ENCODE assay signal across 21 mouse cellular contexts in genomic region chr11:58015339-58015738, GRCm38 (mm10). TPM values are rescaled to one million over a fixed set of nuclear protein-coding genes. Genes with fewer than 3 reads are reported as not detected.
DNase-seq lines count a peak whose midpoint lies in the region; ATAC-seq and TF ChIP-seq lines count a peak whose summit lies in the region.
"Had no signal": no experiment of that assay in that cellular context is flagged by ENCODE, and none has a peak within 500 bp of the region (broad histone marks: within the 10 kb centered on the region; RNA-seq: fewer than 3 reads in every experiment).

No protein-coding gene starts in this region.

- H3K9ac ChIP-seq in CH12.LX (ENCODE audit: insufficient read depth, low read depth): 0 out of 2 replicates have a peak overlapping the region, but pooled peaks have one; percentile 7
- H3K9ac ChIP-seq in MEL (ENCODE audit: control insufficient read depth, low read depth, low read length, poor library complexity, severe bottlenecking): no peak overlapping the region
- H3K9ac ChIP-seq in liver, embryonic 14.5 days (replicated peaks): 0 out of 2 replicates have a peak overlapping the region, but pooled peaks have one; percentile 24
- H3K9ac ChIP-seq: embryonic facial prominence, embryonic 13.5 days; hindbrain, embryonic 12.5 days had no signal

- H3K27ac ChIP-seq in CH12.LX (ENCODE audit: insufficient read depth, low read depth) (no peak overlapping the region), MEL (ENCODE audit: control insufficient read depth, low read depth, low read length) (no peak overlapping the region)
- peak overlapping the region; percentile 75 for H3K27ac ChIP-seq in liver, embryonic 14.5 days
- 0 out of 2 replicates have a peak overlapping the region, but pooled peaks have one; percentile 62 for H3K27ac ChIP-seq in small intestine, adult 2 months (ENCODE audit: insufficient read depth, low read depth, low read length)
- H3K27ac ChIP-seq: forebrain, embryonic 10.5 days; hindbrain, embryonic 12.5 days had no signal

- no peaks in the 10 kb centered on the region for H3K9me3 ChIP-seq in CH12.LX (replicated peaks; ENCODE audit: low read length)
- no peaks in the 10 kb centered on the region for H3K9me3 ChIP-seq in MEL (replicated peaks; ENCODE audit: insufficient read depth, low read length)
- no peaks in the 10 kb centered on the region for H3K9me3 ChIP-seq in liver, embryonic 14.5 days (ENCODE audit: control insufficient read depth, low read length)
- H3K9me3 ChIP-seq: embryonic facial prominence, embryonic 13.5 days; forebrain, embryonic 10.5 days; heart, embryonic 10.5 days; hindbrain, embryonic 12.5 days had no signal

- TF ChIP-seq RAD21 in CH12.LX (IDR thresholded peaks at IDR 0.05; ENCODE audit: low read depth, low read length) (no peak), MEL (IDR thresholded peaks at IDR 0.05; ENCODE audit: low read depth, low read length) (no peak)

- in situ Hi-C loops in CH12.LX (cut with MboI; ENCODE audit: low pct_ligation_motif_present, low pct_unique_long_range_greater_than_20kb, low sequenced_read_pairs): no loop called here

- H3K4me1 ChIP-seq in CH12.LX (ENCODE audit: control insufficient read depth in 1 of 2, insufficient read depth in 2 of 2): peaks cover 29 to 85% of the 10 kb centered on the region in 2 experiments
- H3K4me1 ChIP-seq in MEL (ENCODE audit: control insufficient read depth in 1 of 2, insufficient read depth in 2 of 2, low read length in 2 of 2): peaks cover 36 to 44% of the 10 kb centered on the region in 2 experiments
- H3K4me1 ChIP-seq in liver, embryonic 14.5 days (replicated peaks; ENCODE audit: control insufficient read depth in 2 of 2, insufficient read depth in 2 of 2, low read length in 1 of 2): peaks cover 81 to 85% of the 10 kb centered on the region in 2 experiments
- H3K4me1 ChIP-seq in small intestine, adult 2 months (ENCODE audit: control insufficient read depth, insufficient read depth, insufficient read length, low read length): peaks cover 42% of the 10 kb centered on the region

- no peak for DNase-seq in CH12.LX (ENCODE audit: extremely low read depth)
- peak; percentile 11 for DNase-seq in MEL (ENCODE audit: low read depth, low spot score)
- DNase-seq in liver, embryonic 14.5 days (ENCODE audit: low read depth in 3 of 3, low spot score in 3 of 3): no peak
- no peak for DNase-seq in adrenal gland, postnatal 14 days
- no peak for DNase-seq in cerebellum, postnatal 36 days
- DNase-seq: adrenal gland, adult 8-10 months; cerebellum, adult 11-12 months; cerebellum, adult 9-10 months; cerebellum, postnatal 25 days; heart, adult 18-20 months; heart, postnatal 10 days; heart, postnatal 4 days had no signal

- H3K36me3 ChIP-seq in CH12.LX (replicated peaks in 1 of 2; ENCODE audit: control insufficient read depth in 1 of 2, insufficient read depth in 1 of 2, low read length in 1 of 2) (peaks cover 0 to 44% of the 10 kb centered on the region in 2 experiments), MEL (ENCODE audit: control insufficient read depth in 1 of 2, insufficient read depth in 2 of 2, low read length in 2 of 2) (peaks cover 15 to 71% of the 10 kb centered on the region in 2 experiments)
- peaks cover 2% of the 10 kb centered on the region; the same call in 1 of the 2 replicates for H3K36me3 ChIP-seq in liver, embryonic 14.5 days (replicated peaks; ENCODE audit: control insufficient read depth, insufficient read depth, low read depth)
- no peaks in the 10 kb centered on the region for H3K36me3 ChIP-seq in small intestine, adult 2 months (ENCODE audit: control insufficient read depth, insufficient read depth, low read length)
- H3K36me3 ChIP-seq: embryonic facial prominence, embryonic 13.5 days; heart, embryonic 10.5 days; hindbrain, embryonic 12.5 days had no signal

- TF ChIP-seq EP300 in CH12.LX (IDR thresholded peaks at IDR 0.05; ENCODE audit: low read length) (no peak), MEL (IDR thresholded peaks at IDR 0.05; ENCODE audit: low read depth in 1 of 2, low read length in 2 of 2) (no peak)
- TF ChIP-seq EP300 in liver, embryonic 14.5 days (IDR thresholded peaks at IDR 0.05; ENCODE audit: low read depth): no peak

- H3K27me3 ChIP-seq in CH12.LX (replicated peaks) (no peaks in the 10 kb centered on the region), MEL (ENCODE audit: control insufficient read depth in 1 of 2, insufficient read depth in 2 of 2, low read length in 2 of 2) (no peaks in the 10 kb centered on the region)
- no peaks in the 10 kb centered on the region for H3K27me3 ChIP-seq in liver, embryonic 14.5 days (ENCODE audit: control insufficient read depth, insufficient read depth, low read length)
- H3K27me3 ChIP-seq in small intestine, adult 2 months (ENCODE audit: control insufficient read depth, insufficient read depth, low read length): no peaks in the 10 kb centered on the region
- H3K27me3 ChIP-seq: embryonic facial prominence, embryonic 13.5 days; hindbrain, embryonic 12.5 days had no signal

- 48% methylated on average over 2 of the region's 2 CpGs for WGBS in liver, embryonic 14.5 days (ENCODE audit: insufficient replicate concordance)
- WGBS in small intestine, adult 2 months: 13% methylated on average over 2 of the region's 2 CpGs

- dilution Hi-C loops in CH12.LX (cut with MboI; ENCODE audit: extremely low pct_ligation_motif_present, extremely low pct_unique_long_range_greater_than_20kb, low sequenced_read_pairs): no loop called here

- ATAC-seq in liver, embryonic 14.5 days (ENCODE audit: insufficient read depth): peak; percentile 53; the same call in 1 of the 2 replicates
- ATAC-seq: CD4-positive, CD25-positive, alpha-beta regulatory T cell, adult 4 months; forebrain, embryonic 14.5 days; hindbrain, embryonic 16.5 days; inflammation-experienced regulatory T-cells, adult 6 months had no signal

- peaks cover 99% of the 10 kb centered on the region for H3K79me2 ChIP-seq in CH12.LX (replicated peaks; ENCODE audit: control insufficient read depth, extremely low read depth, insufficient read depth, poor library complexity, severe bottlenecking)
- H3K79me2 ChIP-seq in MEL (ENCODE audit: control insufficient read depth, insufficient read depth, low read length, poor library complexity): peaks cover 98% of the 10 kb centered on the region

- no peak for TF ChIP-seq CTCF in CH12.LX (conservative IDR thresholded peaks at IDR 0.05 in 1 of 2, IDR thresholded peaks at IDR 0.05 in 1 of 2; ENCODE audit: low read depth in 2 of 2, low read length in 2 of 2)
- TF ChIP-seq CTCF in MEL (IDR thresholded peaks at IDR 0.05 in 2 of 3, conservative IDR thresholded peaks at IDR 0.05 in 1 of 3; ENCODE audit: control insufficient read depth in 1 of 3, insufficient read depth in 1 of 3, low read depth in 2 of 3, low read length in 3 of 3, poor library complexity in 1 of 3, severe bottlenecking in 1 of 3): no peak
- no peak for TF ChIP-seq CTCF in liver, embryonic 14.5 days (IDR thresholded peaks at IDR 0.05; ENCODE audit: low read depth)
- TF ChIP-seq CTCF in small intestine, adult 2 months (IDR thresholded peaks at IDR 0.05; ENCODE audit: extremely low read depth, insufficient read length, insufficient replicate concordance, low read depth, low read length): no peak

- TF ChIP-seq POLR2A in CH12.LX (IDR thresholded peaks at IDR 0.05; ENCODE audit: low read depth, low read length) (no peak), MEL (IDR thresholded peaks at IDR 0.05; ENCODE audit: control insufficient read depth in 1 of 2, insufficient read depth in 1 of 2, low read depth in 1 of 2, low read length in 2 of 2, poor library complexity in 1 of 2) (no peak)
- TF ChIP-seq POLR2A in small intestine, adult 2 months (IDR thresholded peaks at IDR 0.05; ENCODE audit: low read depth, low read length): no peak

- H3K4me3 ChIP-seq in CH12.LX (replicated peaks in 1 of 3; ENCODE audit: low read depth in 2 of 3, low read length in 2 of 3, poor library complexity in 1 of 3): no peak overlapping the region
- no peak overlapping the region for H3K4me3 ChIP-seq in MEL (ENCODE audit: control insufficient read depth in 1 of 2, insufficient read depth in 1 of 2, low read depth in 2 of 2, low read length in 2 of 2)
- no peak overlapping the region for H3K4me3 ChIP-seq in liver, embryonic 14.5 days (ENCODE audit: insufficient read depth in 1 of 2, low read depth in 2 of 2, low read length in 2 of 2)
- H3K4me3 ChIP-seq in small intestine, adult 2 months (ENCODE audit: low read depth, low read length): no peak overlapping the region
- H3K4me3 ChIP-seq: embryonic facial prominence, embryonic 13.5 days; forebrain, embryonic 10.5 days; heart, embryonic 10.5 days; hindbrain, embryonic 12.5 days had no signal

- H3K4me2 ChIP-seq in CH12.LX (ENCODE audit: insufficient read depth, low read depth, poor library complexity, severe bottlenecking): peak overlapping the region; percentile 32; the same call in 1 of the 2 replicates
- peak overlapping the region; percentile 41 for H3K4me2 ChIP-seq in liver, embryonic 14.5 days (ENCODE audit: low read depth)
- H3K4me2 ChIP-seq: embryonic facial prominence, embryonic 13.5 days; hindbrain, embryonic 12.5 days had no signal

TF ChIP-seq in CH12.LX, 34 proteins besides CTCF, POLR2A, EP300 and RAD21 (continues in another document):
- TF ChIP-seq RCOR1 (conservative IDR thresholded peaks at IDR 0.05; ENCODE audit: low read depth, low read length) (no peak), SMC3 (IDR thresholded peaks at IDR 0.05; ENCODE audit: low read depth, low read length) (no peak), ZC3H11A (IDR thresholded peaks at IDR 0.05; ENCODE audit: low read depth, low read length) (no peak), MXI1 (IDR thresholded peaks at IDR 0.05; ENCODE audit: low read depth, low read length) (no peak), SIN3A (IDR thresholded peaks at IDR 0.05; ENCODE audit: low read length) (no peak)

TF ChIP-seq in MEL, 35 proteins besides CTCF, POLR2A, EP300 and RAD21:
- TF ChIP-seq NELFE (IDR thresholded peaks at IDR 0.05; ENCODE audit: low read depth, low read length) (peak; percentile 16; the same call in 1 of the 2 replicates), MAFK (IDR thresholded peaks at IDR 0.05; ENCODE audit: borderline replicate concordance, low read depth, low read length) (no peak), MXI1 (IDR thresholded peaks at IDR 0.05; ENCODE audit: low read depth, low read length) (0 out of 2 replicates have a peak, but pooled peaks have one; percentile 29)

RNA-seq across cellular contexts. Expression of gene Larp1, which starts 6.5 kb away (rescaled TPM):
- total RNA-seq in CH12.LX (2012; rRNA removed) (94.1 and 106 TPM in 2 replicates), CH12.LX (2014; rRNA removed) (33.4 and 38.2 TPM in 2 replicates), MEL (2012; rRNA removed) (73.9 and 88.3 TPM in 2 replicates)
- polyA plus RNA-seq in CH12.LX (2012; ENCODE audit: insufficient read length, low read depth) (222 and 284 TPM in 2 replicates), MEL (2012; ENCODE audit: insufficient read depth in 1 of 2, insufficient read length in 2 of 2, low read depth in 1 of 2, low replicate concordance in 2 of 2, missing spikeins in 1 of 2) (1,000 to 10,000 TPM in 1 of 2 experiments, 100 to 1,000 TPM in 1; 201 to 2,325 TPM)
- polyA plus RNA-seq in liver, embryonic 14.5 days (2012; rRNA removed): 21.1 and 25.5 TPM in 2 replicates
- polyA plus RNA-seq in liver, embryonic 14.5 days (2014; fragmentation: Nextera tagmentation; extraction: Ambion mirVana): 15.8 and 19.0 TPM in 2 replicates
- polyA plus RNA-seq in small intestine, adult 2 months (2012; rRNA removed): 16.9 and 25.9 TPM in 2 replicates
- total RNA-seq in adrenal gland, postnatal 14 days (2021): 95.5 and 95.9 TPM in 2 replicates

Comparison
In these comparisons a context has a peak if more than half of its experiments do, and no peak if none do; other contexts are left out.
1. H3K27ac ChIP-seq: peak in liver, embryonic 14.5 days (single experiment) and small intestine, adult 2 months (single experiment); none in CH12.LX (single experiment) and MEL (single experiment).
2. Of the 35 proteins assayed by ChIP-seq in both MEL and CH12.LX: peak only in MEL: MXI1 and NELFE; only in CH12.LX: none; in both: none; in neither: 33.